Mouse (Mus musculus): ENCODE measurements at regions not wholly inside any gene's neighbourhood (a gene's known extent, or its start where the extent isn't known, plus 50 kb on each side); places are given as distances from the start of the nearest gene placed in this dataset.

- Histone ChIP-seq H3K36me3 (no peaks in the 10 kb centered on the region), H3K4me1 (no peaks in the 10 kb centered on the region), H3K4me2 (peak overlapping the region; percentile 27), H3K27me3 (peaks cover 25% of the 10 kb centered on the region), H3K4me3 (no peak overlapping the region), H3K9me3 (no peaks in the 10 kb centered on the region), H3K27ac (no peak overlapping the region), H3K9ac (no peak overlapping the region)
- 20% methylated on average over 18 of the region's 18 CpGs for WGBS
- no peak for ATAC-seq (ENCODE audit: borderline replicate concordance, extremely low read depth, low FRiP score, low TSS enrichment)
Observed at GRCm38 (mm10) chr14:48751751-48752578, 78.3 kb upstream of the Otx2 start.

- Histone ChIP-seq H3K9ac (no peak overlapping the region), H3K27ac (no peak overlapping the region), H3K9me3 (no peaks in the 10 kb centered on the region), H3K27me3 (peaks cover 25% of the 10 kb centered on the region), H3K4me3 (no peak overlapping the region), H3K36me3 (no peaks in the 10 kb centered on the region), H3K4me2 (no peak overlapping the region), H3K4me1 (no peaks in the 10 kb centered on the region)
- no peak for ATAC-seq (ENCODE audit: borderline replicate concordance, extremely low read depth, low FRiP score, low TSS enrichment)
- 38% methylated on average over 6 of the region's 6 CpGs for WGBS
Observed at GRCm38 (mm10) chr14:48750994-48751393, 77.4 kb upstream of the Otx2 start.

- no peaks in the 10 kb centered on the region for H3K9me3 ChIP-seq
- H3K4me1 ChIP-seq = no peaks in the 10 kb centered on the region
- no peak for ATAC-seq (ENCODE audit: borderline replicate concordance, extremely low read depth, low FRiP score, low TSS enrichment)
- H3K9ac ChIP-seq = no peak overlapping the region
- H3K4me3 ChIP-seq = no peak overlapping the region
- no peak overlapping the region for H3K27ac ChIP-seq
- H3K27me3 ChIP-seq = peaks cover 25% of the 10 kb centered on the region
- no peak overlapping the region for H3K4me2 ChIP-seq
- H3K36me3 ChIP-seq = no peaks in the 10 kb centered on the region
- WGBS = 91% methylated on average over 12 of the region's 12 CpGs
Observed at GRCm38 (mm10) chr14:48748976-48749375, 75.4 kb upstream of the Otx2 start.

- no peak overlapping the region for H3K27ac ChIP-seq
Observed at GRCm38 (mm10) chr14:48747936-48748335, 74.3 kb upstream of the Otx2 start.

GRCm38 (mm10) chr14:48740942-48741602 is 67.5 kb upstream of the Otx2 start:
- H3K36me3 ChIP-seq = no peaks in the 10 kb centered on the region
- no peaks in the 10 kb centered on the region for H3K4me1 ChIP-seq
- ATAC-seq (ENCODE audit: borderline replicate concordance, extremely low read depth, low FRiP score, low TSS enrichment) = no peak
- H3K4me2 ChIP-seq = no peak overlapping the region
- H3K4me3 ChIP-seq = no peak overlapping the region
- no peaks in the 10 kb centered on the region for H3K27me3 ChIP-seq
- 48% methylated on average over 7 of the region's 7 CpGs for WGBS
- no peak overlapping the region for H3K9ac ChIP-seq
- H3K27ac ChIP-seq = no peak overlapping the region
- no peaks in the 10 kb centered on the region for H3K9me3 ChIP-seq

More at GRCm38 (mm10) chr14:48747936-48748335, 74.3 kb upstream of the Otx2 start:
- Histone ChIP-seq H3K4me2 (no peak overlapping the region), H3K36me3 (no peaks in the 10 kb centered on the region), H3K4me3 (no peak overlapping the region), H3K9me3 (no peaks in the 10 kb centered on the region), H3K9ac (no peak overlapping the region), H3K4me1 (no peaks in the 10 kb centered on the region), H3K27me3 (peaks cover 22% of the 10 kb centered on the region)
- no peak for ATAC-seq (ENCODE audit: borderline replicate concordance, extremely low read depth, low FRiP score, low TSS enrichment)
- 91% methylated on average over 1 of the region's 1 CpGs for WGBS

- H3K27me3 ChIP-seq = no peaks in the 10 kb centered on the region
- no peak overlapping the region for H3K4me3 ChIP-seq
- H3K9me3 ChIP-seq = no peaks in the 10 kb centered on the region
- 88% methylated on average over 4 of the region's 4 CpGs for WGBS
- H3K9ac ChIP-seq = no peak overlapping the region
- no peak overlapping the region for H3K4me2 ChIP-seq
- H3K36me3 ChIP-seq = no peaks in the 10 kb centered on the region
- ATAC-seq (ENCODE audit: borderline replicate concordance, extremely low read depth, low FRiP score, low TSS enrichment) = no peak
- H3K4me1 ChIP-seq = no peaks in the 10 kb centered on the region
- H3K27ac ChIP-seq = no peak overlapping the region
Observed at GRCm38 (mm10) chr14:48739121-48739520, 65.5 kb upstream of the Otx2 start.

- no peak overlapping the region for H3K9ac ChIP-seq
- no peak overlapping the region for H3K4me2 ChIP-seq
- no peaks in the 10 kb centered on the region for H3K36me3 ChIP-seq
- H3K27me3 ChIP-seq = no peaks in the 10 kb centered on the region
- no peak overlapping the region for H3K4me3 ChIP-seq
- ATAC-seq (ENCODE audit: borderline replicate concordance, extremely low read depth, low FRiP score, low TSS enrichment) = no peak
- no peaks in the 10 kb centered on the region for H3K9me3 ChIP-seq
- 61% methylated on average over 10 of the region's 10 CpGs for WGBS
- H3K4me1 ChIP-seq = no peaks in the 10 kb centered on the region
- no peak overlapping the region for H3K27ac ChIP-seq
Observed at GRCm38 (mm10) chr14:48738641-48739040, 65.0 kb upstream of the Otx2 start.

- 74% methylated on average over 10 of the region's 10 CpGs for WGBS
Observed at GRCm38 (mm10) chr14:48738213-48738612, 64.6 kb upstream of the Otx2 start.

GRCm38 (mm10) chr14:48736969-48737860 is 63.6 kb upstream of the Otx2 start:
- H3K9ac ChIP-seq = no peak overlapping the region
- no peak overlapping the region for H3K27ac ChIP-seq
- no peak for ATAC-seq (ENCODE audit: borderline replicate concordance, extremely low read depth, low FRiP score, low TSS enrichment)
- H3K27me3 ChIP-seq = no peaks in the 10 kb centered on the region
- no peak overlapping the region for H3K4me2 ChIP-seq
- no peak overlapping the region for H3K4me3 ChIP-seq
- WGBS = 58% methylated on average over 14 of the region's 14 CpGs
- no peaks in the 10 kb centered on the region for H3K9me3 ChIP-seq
- no peaks in the 10 kb centered on the region for H3K36me3 ChIP-seq
- no peaks in the 10 kb centered on the region for H3K4me1 ChIP-seq

More at GRCm38 (mm10) chr14:48738213-48738612, 64.6 kb upstream of the Otx2 start:
- no peak for ATAC-seq (ENCODE audit: borderline replicate concordance, extremely low read depth, low FRiP score, low TSS enrichment)
- no peaks in the 10 kb centered on the region for H3K36me3 ChIP-seq
- H3K4me2 ChIP-seq = no peak overlapping the region
- H3K9ac ChIP-seq = no peak overlapping the region
- no peaks in the 10 kb centered on the region for H3K9me3 ChIP-seq
- H3K27ac ChIP-seq = no peak overlapping the region
- no peaks in the 10 kb centered on the region for H3K27me3 ChIP-seq
- no peak overlapping the region for H3K4me3 ChIP-seq
- no peaks in the 10 kb centered on the region for H3K4me1 ChIP-seq

GRCm38 (mm10) chr14:48736211-48736610 is 62.6 kb upstream of the Otx2 start:
- Histone ChIP-seq H3K36me3 (no peaks in the 10 kb centered on the region), H3K9ac (no peak overlapping the region), H3K9me3 (no peaks in the 10 kb centered on the region), H3K4me1 (no peaks in the 10 kb centered on the region), H3K27ac (no peak overlapping the region), H3K27me3 (no peaks in the 10 kb centered on the region), H3K4me3 (no peak overlapping the region), H3K4me2 (no peak overlapping the region)
- WGBS = 82% methylated on average over 6 of the region's 6 CpGs
- no peak for ATAC-seq (ENCODE audit: borderline replicate concordance, extremely low read depth, low FRiP score, low TSS enrichment)

- no peaks in the 10 kb centered on the region for H3K4me1 ChIP-seq
- no peak overlapping the region for H3K4me2 ChIP-seq
- no peak overlapping the region for H3K9ac ChIP-seq
- H3K9me3 ChIP-seq = no peaks in the 10 kb centered on the region
- H3K27ac ChIP-seq = no peak overlapping the region
- no peaks in the 10 kb centered on the region for H3K36me3 ChIP-seq
- H3K27me3 ChIP-seq = no peaks in the 10 kb centered on the region
- ATAC-seq (ENCODE audit: borderline replicate concordance, extremely low read depth, low FRiP score, low TSS enrichment) = no peak
- no peak overlapping the region for H3K4me3 ChIP-seq
- WGBS = 89% methylated on average over 2 of the region's 2 CpGs
Observed at GRCm38 (mm10) chr14:48729996-48730395, 56.4 kb upstream of the Otx2 start.
